Mouse (Mus musculus): ENCODE results near the gene Sema7a. TPM values are rescaled to one million over a fixed set of nuclear protein-coding genes. Genes with fewer than 3 reads are reported as not detected.

The Sema7a gene
- total RNA-seq, 2 experiments from 2014 or later = 135 to 160 TPM

DNA sequence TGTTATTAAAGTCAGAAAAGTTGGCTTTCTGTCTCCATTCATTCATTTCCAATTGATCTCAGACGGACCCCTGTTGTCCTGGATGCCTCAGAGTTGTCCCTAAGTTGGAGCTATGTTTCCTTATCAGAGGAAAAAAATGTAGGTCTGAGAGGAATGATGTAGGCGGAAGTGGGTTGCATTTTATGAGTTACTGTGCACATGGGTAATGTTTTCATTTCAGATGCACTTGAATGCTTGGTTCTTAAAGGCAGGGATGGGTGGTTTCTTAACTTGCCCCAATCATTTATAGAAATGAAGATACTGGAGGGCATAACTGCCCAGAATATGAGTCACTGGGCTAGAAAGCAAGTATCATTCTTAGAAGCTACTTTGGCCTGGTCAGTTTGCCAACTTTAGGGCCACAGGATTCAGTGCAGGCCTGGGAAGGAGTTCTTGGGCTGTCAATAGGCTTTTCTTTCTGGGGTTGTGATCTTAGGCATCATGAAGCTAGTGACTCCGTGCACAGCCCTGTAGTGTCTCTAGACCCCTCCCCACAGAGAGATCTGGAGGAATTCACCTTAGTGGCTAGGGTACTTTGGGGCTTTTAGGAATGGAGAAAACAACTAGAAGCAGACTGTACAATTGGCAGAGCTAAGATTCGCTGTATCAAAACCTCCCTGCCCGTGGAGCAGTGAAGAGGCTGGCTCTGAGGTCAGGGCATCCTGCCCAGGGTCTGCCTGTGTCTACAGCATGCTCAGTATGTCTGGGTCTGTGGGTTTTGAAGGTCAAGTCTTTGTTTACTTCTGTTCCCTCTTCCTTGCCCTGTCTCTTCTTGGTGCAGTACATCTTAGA lies 1.5 kb upstream of the Sema7a start:
- no peak for DNase-seq (ENCODE audit: low spot score in 2 of 2)

DNA sequence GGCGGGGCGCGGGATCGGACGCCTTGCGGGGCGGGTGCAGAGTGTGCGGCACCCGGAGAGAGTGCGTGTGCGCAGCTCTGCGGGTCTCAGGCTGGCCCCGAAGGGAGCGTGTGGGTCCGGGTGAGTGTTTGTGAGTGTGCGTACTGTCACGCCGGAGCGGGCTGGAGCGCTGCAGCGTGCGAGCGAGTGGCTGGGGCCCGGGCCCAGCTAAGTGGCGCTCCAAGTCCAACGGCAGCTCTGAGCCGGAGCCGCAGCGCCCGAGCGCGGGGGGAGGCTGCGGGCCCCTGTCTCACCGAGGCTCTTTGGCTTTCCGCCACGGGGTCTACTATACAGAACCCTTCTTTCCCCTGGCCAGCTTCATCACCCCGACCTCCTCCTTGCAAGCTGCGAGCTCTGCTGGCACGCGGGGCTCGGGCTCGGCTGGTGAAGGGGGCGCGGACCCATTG lies 460 bp downstream of the Sema7a start:
- DNase-seq (ENCODE audit: low spot score in 2 of 2) = peak in 1 of 2 experiments; percentile 46

DNA sequence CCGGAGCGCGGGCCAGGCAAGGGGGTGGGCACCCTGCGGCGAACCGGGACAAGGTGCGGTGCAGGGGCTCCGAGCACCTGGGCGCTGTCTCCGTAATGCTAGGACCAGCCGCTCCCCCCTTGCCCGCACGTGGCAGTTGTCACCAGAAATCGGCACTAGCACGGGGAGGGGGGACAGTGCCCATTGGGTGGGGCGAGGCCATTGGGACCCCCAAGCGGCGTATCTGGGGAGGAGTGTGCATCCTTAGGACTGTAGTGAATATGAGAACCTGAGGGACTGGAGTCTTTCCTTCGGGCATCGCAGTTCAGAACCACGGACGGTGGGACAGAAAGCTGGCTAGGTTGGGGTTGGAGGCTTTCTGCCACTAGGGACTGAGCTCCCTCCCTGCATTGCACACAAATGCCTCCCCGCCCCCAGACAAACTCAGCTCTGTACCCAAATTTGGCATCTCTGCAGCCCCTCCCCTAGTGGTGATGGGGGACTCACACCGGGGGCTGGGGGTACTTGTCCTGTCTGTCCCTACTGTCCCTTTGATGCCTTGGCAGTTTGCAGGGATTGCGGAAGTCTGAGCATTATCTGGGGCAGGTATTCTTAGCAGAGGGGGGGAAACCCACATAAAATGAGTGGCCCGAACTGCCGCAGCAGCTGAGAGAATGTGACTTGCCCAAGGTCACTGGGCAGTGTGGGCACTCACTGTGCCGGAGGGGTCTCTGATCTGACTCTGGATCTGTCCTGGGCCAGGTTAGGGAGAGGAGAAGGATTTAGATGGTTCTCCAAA lies 1.1 kb downstream of the Sema7a start:
- DNase-seq (ENCODE audit: low spot score in 2 of 2) = peak in 1 of 2 experiments; percentile 40

DNA sequence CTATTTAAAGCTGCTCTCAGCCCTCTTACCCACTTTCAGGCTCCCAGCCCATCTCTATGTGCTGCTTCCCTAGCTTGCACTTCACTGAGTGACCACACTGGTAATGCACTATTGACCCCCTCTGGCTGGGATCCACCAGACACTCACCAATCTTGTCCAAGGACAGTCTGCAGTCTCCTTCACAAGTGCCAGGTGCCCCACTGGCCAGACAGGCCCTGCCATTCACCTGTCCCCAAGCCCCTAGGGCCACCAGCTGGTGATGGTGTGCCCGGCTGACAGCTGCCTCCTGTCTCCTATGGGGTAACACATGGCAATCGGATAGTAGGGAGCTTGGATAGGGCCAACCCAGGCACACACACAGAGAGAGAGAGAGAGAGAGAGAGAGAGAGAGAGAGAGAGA lies 2.1 kb downstream of the Sema7a start:
- DNase-seq (ENCODE audit: low spot score in 2 of 2) = no peak

DNA sequence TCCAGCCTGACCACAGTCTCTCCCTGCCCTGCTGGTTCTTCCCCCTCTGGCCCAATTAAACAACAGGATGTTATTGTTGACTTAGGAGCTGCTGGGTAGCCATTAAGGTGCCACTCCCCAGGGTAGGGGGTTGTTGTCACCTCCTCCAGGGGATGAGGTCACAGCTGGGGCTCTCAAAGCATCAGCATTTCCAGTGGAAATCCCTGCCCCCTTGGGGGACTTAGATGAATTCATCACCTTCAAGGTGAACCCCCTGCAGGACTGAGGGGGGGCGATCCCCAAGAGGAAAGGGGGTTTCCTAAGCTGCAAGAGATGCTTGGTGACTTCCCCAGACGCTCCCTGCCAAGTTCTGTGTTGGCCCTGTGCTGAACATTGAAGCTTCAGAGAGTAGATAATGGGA lies 3.2 kb downstream of the Sema7a start:
- no peak for DNase-seq (ENCODE audit: low spot score in 2 of 2)

DNA sequence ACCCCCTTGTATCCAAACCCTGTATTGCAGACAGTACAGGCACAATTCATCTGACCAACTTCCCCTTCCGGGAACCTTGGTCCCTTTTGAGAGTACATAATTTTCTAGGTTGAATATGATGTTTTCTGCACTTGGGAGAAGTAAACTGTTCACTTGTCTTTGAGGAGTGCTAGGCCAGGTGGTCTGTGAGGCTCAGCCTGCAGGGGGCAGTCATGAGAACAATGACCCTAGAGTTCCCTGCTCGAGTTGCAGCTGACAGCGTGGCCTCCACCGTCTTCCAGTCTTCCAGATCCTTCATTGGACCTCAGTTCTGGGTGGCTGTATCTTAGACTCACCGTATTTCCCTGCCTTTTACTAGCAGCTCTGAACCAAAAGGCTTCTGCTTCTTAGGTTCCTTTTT lies 4.7 kb downstream of the Sema7a start:
- peak; percentile 62 to 68 for DNase-seq (ENCODE audit: low spot score in 2 of 2)

DNA sequence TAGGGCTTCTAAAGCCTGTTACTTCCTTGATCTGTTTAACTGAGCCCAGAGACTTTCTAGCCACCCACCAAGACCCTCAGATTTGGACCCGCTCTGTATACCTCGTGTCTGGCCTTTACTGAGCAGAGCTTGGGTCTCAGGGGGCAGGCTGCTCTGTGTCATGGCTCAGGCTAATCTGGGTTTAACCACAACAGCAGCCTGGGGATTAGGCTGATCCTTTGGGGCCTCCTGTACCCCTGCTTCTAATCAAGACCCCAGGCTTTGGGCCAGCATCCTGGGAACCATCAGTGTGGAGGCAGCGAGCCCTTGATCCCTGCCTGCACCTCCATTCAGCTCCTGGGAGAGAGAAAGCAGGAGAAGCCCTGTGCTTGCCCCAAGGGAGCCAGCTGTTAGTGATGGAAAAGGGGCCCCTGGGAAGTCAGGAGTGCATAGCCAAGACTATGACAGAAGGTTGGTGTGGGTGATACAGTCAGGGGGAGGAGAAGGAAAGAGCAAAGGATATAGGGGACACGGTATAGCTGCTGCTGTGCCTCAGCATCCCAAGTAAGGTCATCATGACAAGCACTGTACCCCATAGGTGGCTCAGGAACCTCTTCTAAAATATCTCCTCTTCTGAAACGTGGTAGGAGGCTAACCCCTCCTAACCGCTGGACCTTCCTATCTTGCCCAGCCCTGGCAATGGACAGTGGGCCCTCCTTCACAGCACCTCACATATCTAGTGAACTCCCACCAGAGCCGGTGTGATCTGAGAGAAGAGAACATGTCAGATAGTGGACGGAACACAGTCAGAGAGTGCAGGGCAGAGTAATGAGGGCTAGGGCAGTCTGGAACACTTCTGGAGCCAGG lies 6.1 kb downstream of the Sema7a start:
- no peak for DNase-seq (ENCODE audit: low spot score in 2 of 2)

DNA sequence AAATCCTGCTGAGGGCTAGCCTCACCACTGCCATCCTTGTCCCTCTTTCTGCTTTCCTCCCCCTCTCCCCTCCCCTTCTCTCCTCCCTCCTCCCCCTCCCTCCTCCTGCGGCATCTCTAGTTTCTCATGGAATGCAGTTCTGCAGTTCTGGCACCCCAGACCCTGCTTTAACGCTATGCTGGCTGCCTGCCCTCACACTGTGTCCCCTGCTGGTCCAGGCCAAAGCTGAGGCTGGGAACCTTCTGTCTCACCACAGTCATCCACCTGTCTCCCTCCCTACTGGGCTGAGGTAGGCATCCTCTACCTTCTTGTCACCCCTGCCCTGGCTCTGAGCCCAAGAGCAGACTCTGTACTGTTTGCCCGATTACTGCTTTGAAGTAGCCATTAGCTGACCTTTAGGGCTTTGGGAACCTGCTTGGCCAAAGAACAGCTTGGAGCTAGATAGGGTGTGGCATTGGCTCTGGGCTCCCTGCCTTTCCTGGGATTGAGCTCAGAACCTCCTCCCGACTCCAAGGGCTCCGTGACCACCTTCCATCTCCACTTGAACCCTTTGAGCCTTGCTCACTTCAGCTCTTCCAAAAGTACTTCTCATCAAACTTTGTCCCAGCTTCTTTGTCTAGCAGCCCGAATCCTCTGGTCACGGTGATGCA lies 7.6 kb downstream of the Sema7a start:
- DNase-seq (ENCODE audit: low spot score in 2 of 2) = no peak

DNA sequence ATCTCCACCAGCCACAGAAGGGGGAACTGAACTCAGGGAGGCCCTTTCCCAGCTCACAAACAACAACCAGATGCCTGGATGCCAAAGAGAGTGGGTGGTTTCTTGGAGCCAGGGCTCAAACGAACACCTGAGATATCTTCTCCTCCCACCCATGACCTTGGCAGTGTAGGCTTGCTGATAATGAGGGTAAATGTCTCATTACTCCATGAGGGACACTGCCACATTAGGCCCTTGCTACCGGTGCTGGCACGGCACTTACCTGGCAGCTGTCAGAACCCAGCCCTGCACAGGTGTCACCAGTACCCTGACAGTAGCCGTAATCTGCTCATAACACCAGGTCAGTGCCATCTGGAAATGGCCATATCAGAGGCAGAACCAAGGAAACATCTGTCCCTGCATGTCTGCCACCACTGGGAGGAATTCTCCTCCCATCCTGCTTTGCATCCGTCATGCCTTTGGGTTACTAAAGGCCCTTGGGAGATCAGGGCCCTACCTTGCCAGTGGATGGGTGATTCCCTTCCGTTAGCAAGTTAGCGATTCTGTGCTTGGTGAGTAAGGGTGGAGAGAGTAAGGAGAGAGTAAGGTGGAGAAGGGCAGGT lies 8.5 kb downstream of the Sema7a start:
- no peak for DNase-seq (ENCODE audit: low spot score in 2 of 2)

DNA sequence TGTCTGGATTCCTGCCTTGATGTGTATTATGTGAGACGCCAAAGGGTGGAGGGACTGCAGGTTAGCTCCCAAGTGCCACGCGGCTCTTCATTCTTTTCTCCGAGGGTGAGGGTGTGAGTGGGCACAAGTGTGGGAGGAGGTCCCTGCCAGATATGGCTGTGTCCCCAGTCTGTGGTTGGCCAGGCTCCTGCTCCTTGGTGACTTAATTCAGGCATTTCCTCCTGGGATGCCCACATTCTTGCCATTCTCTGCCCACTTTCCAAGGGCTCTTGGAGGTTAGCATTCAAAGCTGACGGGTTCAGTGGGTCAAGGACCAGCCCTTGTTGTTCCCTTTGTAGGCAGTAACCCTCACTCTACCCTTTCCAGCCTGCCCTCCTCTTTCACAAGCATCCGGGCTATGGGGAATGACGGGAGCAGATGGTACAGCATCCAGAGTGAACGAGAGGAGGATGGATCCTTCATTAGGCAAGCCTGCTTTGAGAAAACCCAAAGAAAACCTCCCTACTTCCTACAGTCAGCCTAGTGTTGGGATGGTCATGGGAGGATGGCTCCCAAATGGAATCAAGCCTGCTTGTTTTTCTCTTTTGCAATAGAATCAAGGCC lies 9.3 kb downstream of the Sema7a start:
- DNase-seq (ENCODE audit: low spot score in 2 of 2) = no peak

DNA sequence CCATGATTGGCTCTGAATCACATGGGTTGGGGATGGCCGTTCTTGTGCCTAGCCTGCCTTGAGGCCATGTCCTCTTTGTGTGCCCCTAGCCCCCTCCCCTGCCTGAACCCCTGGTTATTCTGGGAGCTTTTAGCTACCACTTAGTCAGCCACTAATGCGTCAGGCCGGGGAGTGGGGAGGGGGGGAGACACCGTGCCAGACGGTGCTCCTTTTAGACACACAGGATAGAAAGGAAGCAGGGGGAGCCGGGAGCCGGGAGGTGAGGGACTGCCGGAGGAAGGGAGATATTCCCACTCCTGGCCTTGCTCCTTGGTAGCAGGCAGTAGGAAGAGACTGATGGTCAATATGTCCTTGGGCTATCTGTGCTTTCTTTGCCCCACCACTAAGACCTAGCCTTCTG lies 10.0 kb downstream of the Sema7a start:
- DNase-seq (ENCODE audit: low spot score in 2 of 2) = no peak

DNA sequence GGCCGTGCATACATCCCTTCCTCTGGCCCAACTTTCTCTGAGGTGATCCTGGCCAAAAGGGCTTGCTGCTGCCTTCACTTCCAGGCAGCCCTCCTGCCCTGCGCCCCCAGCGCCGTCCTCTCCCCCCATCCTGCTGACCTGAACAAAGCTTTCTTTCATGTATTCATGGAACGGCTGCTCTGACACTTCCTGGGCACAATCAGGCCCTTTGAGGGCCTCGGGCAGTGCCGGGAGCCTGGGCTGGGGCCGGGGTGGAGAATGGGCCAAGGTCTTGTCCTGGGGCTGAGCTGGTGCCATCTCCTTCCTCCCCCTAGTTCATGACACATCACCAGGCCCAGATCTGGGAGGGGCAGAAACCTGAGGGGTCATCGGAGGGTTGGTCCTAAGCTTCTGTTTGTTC lies 10.6 kb downstream of the Sema7a start:
- DNase-seq (ENCODE audit: low spot score in 2 of 2) = no peak

DNA sequence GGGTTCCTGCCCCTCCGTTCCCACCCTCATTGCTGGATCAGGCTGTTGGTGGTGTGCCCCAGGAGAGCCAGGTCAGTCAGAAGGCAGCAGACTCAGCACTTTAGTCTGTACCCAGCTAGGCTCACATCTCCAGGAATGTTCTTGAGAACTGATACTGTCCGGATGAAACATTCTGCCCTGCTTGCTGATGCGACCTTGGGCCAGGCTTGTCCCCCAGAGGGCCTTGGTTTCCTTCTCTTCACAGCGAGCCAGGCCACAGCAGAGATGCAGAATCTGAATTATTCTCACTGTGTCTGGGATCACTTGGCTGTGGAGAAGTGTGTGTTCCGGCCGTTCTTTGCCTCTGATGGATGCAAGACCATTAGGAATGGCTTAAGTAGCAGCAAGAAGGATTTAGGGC lies 12.1 kb downstream of the Sema7a start:
- DNase-seq (ENCODE audit: low spot score in 2 of 2) = no peak

DNA sequence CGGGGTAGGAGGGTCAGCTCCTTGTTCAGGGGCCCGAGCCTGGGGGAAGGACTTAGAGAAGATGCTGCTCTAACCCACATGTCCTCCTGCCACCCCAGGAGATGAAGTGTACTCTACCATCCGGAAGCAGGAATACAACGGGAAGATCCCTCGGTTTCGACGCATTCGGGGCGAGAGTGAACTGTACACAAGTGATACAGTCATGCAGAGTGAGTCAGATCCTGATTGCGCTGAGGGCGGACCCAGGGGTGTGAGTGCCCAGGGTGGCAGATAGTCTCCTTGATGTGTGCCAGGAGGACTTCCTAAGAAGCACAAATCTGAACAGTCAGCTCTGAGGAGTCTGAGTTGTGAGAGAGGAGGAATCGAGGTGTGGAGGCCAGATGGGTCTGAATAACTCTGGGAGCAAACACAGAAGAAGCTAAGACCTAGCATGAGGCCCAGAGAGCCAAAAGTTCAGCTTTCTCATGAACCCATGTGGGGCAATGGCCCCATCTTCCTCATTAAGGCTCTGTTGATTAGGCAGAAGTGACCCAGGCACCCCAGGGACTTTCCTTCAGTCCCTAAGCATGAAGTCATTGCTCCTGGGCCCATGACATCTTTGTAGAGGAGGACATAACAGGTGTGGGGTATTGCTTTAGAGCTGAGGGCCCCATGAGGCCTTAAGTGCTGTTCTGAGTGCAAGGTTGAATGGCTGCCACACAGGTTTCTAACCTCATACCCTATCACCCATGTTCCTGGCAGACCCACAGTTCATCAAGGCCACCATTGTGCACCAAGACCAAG lies 15.2 kb downstream of the Sema7a start:
- DNase-seq (ENCODE audit: low spot score in 2 of 2) = peak; percentile 57 to 60

DNA sequence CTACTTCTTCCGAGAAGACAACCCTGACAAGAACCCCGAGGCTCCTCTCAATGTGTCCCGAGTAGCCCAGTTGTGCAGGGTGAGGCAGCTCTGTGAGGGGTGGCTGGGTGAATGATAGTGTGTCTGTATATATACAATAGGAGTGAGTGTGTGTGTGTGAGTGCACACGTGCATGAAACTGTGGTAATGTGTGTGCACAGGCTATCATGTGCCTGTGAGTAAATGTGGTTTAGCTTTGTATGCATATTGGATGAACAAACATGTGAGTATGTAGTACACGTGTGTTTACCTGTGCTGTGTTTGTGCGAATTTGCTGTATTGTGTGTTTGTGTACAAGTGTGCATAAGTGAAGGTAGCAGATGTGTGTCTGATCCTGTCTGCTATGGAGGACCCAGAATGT lies 15.9 kb downstream of the Sema7a start:
- DNase-seq (ENCODE audit: low spot score in 2 of 2) = no peak

DNA sequence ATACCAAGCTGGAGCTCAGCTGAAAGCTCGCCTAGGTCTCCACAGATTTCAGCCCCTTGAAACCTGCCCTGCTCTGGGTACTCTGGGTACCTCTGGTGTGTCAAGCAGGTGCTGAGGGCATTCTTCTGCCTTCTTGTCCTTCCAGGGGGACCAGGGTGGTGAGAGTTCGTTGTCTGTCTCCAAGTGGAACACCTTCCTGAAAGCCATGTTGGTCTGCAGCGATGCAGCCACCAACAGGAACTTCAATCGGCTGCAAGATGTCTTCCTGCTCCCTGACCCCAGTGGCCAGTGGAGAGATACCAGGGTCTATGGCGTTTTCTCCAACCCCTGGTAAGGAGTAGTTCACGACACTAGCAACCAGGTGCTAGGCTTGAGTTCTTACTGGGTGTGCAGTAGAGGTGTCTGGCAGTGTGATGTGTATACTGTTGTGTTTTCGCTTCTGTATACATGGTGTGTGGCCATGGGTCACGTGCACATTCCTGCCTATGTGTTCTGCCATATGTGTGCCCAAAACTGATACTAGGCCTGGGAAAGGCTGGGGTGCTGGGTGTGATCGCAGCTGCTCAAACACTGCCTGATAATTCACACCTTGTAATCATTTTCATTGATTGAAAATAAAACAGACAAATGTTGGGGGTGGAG lies 16.4 kb downstream of the Sema7a start:
- DNase-seq (ENCODE audit: low spot score in 2 of 2) = no peak

DNA sequence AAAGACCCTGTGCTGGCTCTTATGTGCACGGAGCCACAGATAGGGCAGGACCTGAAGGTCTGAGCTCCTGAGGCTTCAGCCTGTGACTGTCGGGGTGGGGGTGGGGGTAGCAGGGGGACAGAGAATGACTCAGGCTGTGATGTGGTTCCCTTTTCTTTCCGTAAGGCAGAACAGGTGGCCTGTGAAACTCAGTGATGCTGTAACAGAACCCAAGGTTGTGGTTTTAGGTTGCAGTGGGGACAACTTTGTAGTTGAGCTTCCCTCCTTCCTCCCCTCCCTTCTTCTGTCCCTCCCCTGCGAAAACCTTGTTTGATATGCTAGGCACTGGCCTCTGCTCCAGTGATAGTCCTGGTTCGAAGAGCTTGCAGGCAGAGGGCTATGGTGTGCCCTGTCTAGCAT lies 16.9 kb downstream of the Sema7a start:
- DNase-seq (ENCODE audit: low spot score in 2 of 2) = no peak

DNA sequence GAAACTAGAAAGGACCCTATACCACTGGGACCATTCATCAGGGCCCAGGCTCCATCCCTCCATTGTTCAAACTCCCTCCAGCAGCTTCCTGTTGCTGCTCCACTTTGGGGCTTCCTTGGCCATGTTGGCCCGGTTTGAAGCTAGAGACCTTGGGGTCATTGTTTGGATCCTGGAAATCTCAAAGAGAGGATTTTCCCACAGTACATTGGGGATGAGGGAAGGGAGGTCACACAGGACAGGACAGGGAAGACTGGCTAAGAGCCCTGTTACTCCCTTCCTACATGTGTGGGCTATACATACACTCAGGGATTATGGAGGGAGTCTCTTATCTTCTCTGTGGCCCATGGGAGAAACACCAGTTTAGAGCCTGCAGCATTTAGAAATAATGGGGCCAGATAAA lies 18.7 kb downstream of the Sema7a start:
- no peak for DNase-seq (ENCODE audit: low spot score in 2 of 2)

DNA sequence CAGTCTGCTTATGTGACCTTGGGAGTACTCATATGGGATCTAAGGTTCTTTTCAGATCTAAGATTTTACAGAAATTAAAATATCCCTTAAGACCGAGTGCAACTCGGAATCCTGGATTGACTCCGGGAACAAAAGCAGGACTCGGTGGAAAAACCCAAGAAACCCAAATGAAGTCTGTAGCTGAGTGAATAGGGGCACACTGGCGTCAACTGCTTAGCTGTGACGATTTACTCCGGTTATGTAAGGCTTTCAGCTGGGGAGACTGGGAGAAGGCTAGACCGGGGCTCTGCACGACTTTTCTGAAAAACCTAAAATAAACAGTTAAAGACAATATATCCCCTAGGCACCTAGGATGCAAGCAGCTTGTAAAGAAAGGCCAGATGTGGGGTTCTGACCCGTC lies 19.5 kb downstream of the Sema7a start:
- DNase-seq (ENCODE audit: low spot score in 2 of 2) = no peak
